Mouse (Mus musculus): ENCODE data around the gene Sez6l.

Sez6l gene

GRCm38 (mm10) chr5:112576993-112577670 is at the start of gene Sez6l:
Gene Sez6l (minus strand): TSS chr5:112577185.
- no peak for DNase-seq (ENCODE audit: extremely low read depth, insufficient read length, low spot score)

- DNase-seq (ENCODE audit: extremely low read depth, insufficient read length, low spot score): no peak
Observed at GRCm38 (mm10) chr5:112625555-112626160, 48.7 kb upstream of the Sez6l start.

GRCm38 (mm10) chr5:112622946-112623345 is 46.0 kb upstream of the Sez6l start:
- DNase-seq (ENCODE audit: extremely low read depth, insufficient read length, low spot score): no peak

- no peak for DNase-seq (ENCODE audit: extremely low read depth, insufficient read length, low spot score)
Observed at GRCm38 (mm10) chr5:112620256-112620655, 43.3 kb upstream of the Sez6l start.

- no peak for DNase-seq (ENCODE audit: extremely low read depth, insufficient read length, low spot score)
Observed at GRCm38 (mm10) chr5:112619344-112619743, 42.4 kb upstream of the Sez6l start.

GRCm38 (mm10) chr5:112617602-112618247 is 40.7 kb upstream of the Sez6l start:
- DNase-seq (ENCODE audit: extremely low read depth, insufficient read length, low spot score): no peak

- DNase-seq (ENCODE audit: extremely low read depth, insufficient read length, low spot score): no peak
Observed at GRCm38 (mm10) chr5:112615946-112616617, 39.1 kb upstream of the Sez6l start.

GRCm38 (mm10) chr5:112607867-112608516 is 31.0 kb upstream of the Sez6l start:
- no peak for DNase-seq (ENCODE audit: extremely low read depth, insufficient read length, low spot score)

- no peak for DNase-seq (ENCODE audit: extremely low read depth, insufficient read length, low spot score)
Observed at GRCm38 (mm10) chr5:112607119-112607518, 30.1 kb upstream of the Sez6l start.

- no peak for DNase-seq (ENCODE audit: extremely low read depth, insufficient read length, low spot score)
Observed at GRCm38 (mm10) chr5:112605371-112605770, 28.4 kb upstream of the Sez6l start.

- no peak for DNase-seq (ENCODE audit: extremely low read depth, insufficient read length, low spot score)
Observed at GRCm38 (mm10) chr5:112604251-112604650, 27.3 kb upstream of the Sez6l start.

GRCm38 (mm10) chr5:112603594-112603993 is 26.6 kb upstream of the Sez6l start:
- no peak for DNase-seq (ENCODE audit: extremely low read depth, insufficient read length, low spot score)

- no peak for DNase-seq (ENCODE audit: extremely low read depth, insufficient read length, low spot score)
Observed at GRCm38 (mm10) chr5:112600309-112600939, 23.4 kb upstream of the Sez6l start.

- DNase-seq (ENCODE audit: extremely low read depth, insufficient read length, low spot score): no peak
Observed at GRCm38 (mm10) chr5:112599538-112600308, 22.7 kb upstream of the Sez6l start.

- DNase-seq (ENCODE audit: extremely low read depth, insufficient read length, low spot score): peak; percentile 74
Observed at GRCm38 (mm10) chr5:112597876-112598275, 20.9 kb upstream of the Sez6l start.

GRCm38 (mm10) chr5:112597307-112597706 is 20.3 kb upstream of the Sez6l start:
- no peak for DNase-seq (ENCODE audit: extremely low read depth, insufficient read length, low spot score)

GRCm38 (mm10) chr5:112596729-112597128 is 19.7 kb upstream of the Sez6l start:
- DNase-seq (ENCODE audit: extremely low read depth, insufficient read length, low spot score): peak; percentile 34

GRCm38 (mm10) chr5:112595701-112596632 is 19.0 kb upstream of the Sez6l start:
- no peak for DNase-seq (ENCODE audit: extremely low read depth, insufficient read length, low spot score)

GRCm38 (mm10) chr5:112591706-112592105 is 14.7 kb upstream of the Sez6l start:
- DNase-seq (ENCODE audit: extremely low read depth, insufficient read length, low spot score): no peak

Measured in 3134 (cell line).